ENCODE assay signal across 19 mouse cellular contexts in the genomic region with DNA sequence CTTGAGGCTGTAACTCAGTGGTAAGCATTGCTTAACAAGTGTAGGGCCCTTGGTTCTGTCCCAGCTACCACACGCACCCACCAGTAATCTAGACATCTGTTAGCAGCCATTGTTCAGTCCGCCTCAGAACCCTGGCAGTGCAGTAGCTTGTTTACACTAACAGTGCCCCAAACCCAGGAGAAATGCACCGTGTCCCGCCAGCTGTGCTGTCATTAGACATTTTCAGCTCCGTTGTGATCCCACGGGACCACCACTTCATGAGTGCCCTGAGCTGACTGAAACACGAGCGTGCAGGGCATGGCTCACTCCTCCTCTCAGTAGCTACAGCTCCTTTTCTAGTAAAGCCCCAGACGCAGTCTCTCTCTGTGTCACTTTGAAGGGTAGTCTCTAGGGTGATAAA. TPM values are rescaled to one million over a fixed set of nuclear protein-coding genes. Genes with fewer than 3 reads are reported as not detected.
DNase-seq lines count a peak whose midpoint lies in the region; ATAC-seq lines count a peak whose summit lies in the region.
"Had no signal": no experiment of that assay in that cellular context is flagged by ENCODE, and none has a peak within 500 bp of the region (broad histone marks: within the 10 kb centered on the region; RNA-seq: fewer than 3 reads in every experiment).

No protein-coding gene starts in this region.

- H3K9ac ChIP-seq in midbrain, embryonic 13.5 days (replicated peaks): no peak overlapping the region
- H3K9ac ChIP-seq in midbrain, embryonic 11.5 days (ENCODE audit: low read length): no peak overlapping the region
- H3K9ac ChIP-seq: hindbrain, embryonic 15.5 days; lung, embryonic 15.5 days; stomach, embryonic 15.5 days had no signal

- H3K27me3 ChIP-seq in midbrain, embryonic 13.5 days: no peaks in the 10 kb centered on the region
- H3K27me3 ChIP-seq in midbrain, embryonic 11.5 days (ENCODE audit: control insufficient read depth, insufficient read depth, low read length): no peaks in the 10 kb centered on the region
- H3K27me3 ChIP-seq: hindbrain, embryonic 15.5 days; lung, embryonic 15.5 days; Patski; stomach, embryonic 15.5 days had no signal

- H3K36me3 ChIP-seq in midbrain, embryonic 13.5 days: peaks cover 78% of the 10 kb centered on the region
- H3K36me3 ChIP-seq in midbrain, embryonic 11.5 days (ENCODE audit: control insufficient read depth, insufficient read depth, low read length): peaks cover 9% of the 10 kb centered on the region; the same call in 1 of the 2 replicates

- peak; percentile 13 for DNase-seq in gastrocnemius, postnatal 14 days
- no peak for DNase-seq in gastrocnemius, adult 18-20 months (ENCODE audit: low spot score)
- DNase-seq in midbrain, embryonic 11.5 days (ENCODE audit: low spot score, missing footprints): no peak
- DNase-seq in embryo, embryonic 11 days: peak; percentile 11
- DNase-seq in spleen, postnatal 36 days (ENCODE audit: low spot score in 2 of 2): peak; percentile 23 to 37
- DNase-seq in testis, postnatal 10 days (ENCODE audit: low spot score): no peak
- no peak for DNase-seq in left cerebral cortex, postnatal 10 days (ENCODE audit: extremely low spot score in 1 of 2, low spot score in 2 of 2)
- DNase-seq: adrenal gland, postnatal 25 days; cerebellum, adult 8-10 months; kidney, adult 11 months; kidney, postnatal 10 days; right cerebral cortex, postnatal 4 days had no signal

- H3K4me2 ChIP-seq in midbrain, embryonic 13.5 days (replicated peaks): no peak overlapping the region
- H3K4me2 ChIP-seq in midbrain, embryonic 11.5 days: no peak overlapping the region
- H3K4me2 ChIP-seq: hindbrain, embryonic 15.5 days; lung, embryonic 15.5 days; stomach, embryonic 15.5 days had no signal

- no peak overlapping the region for H3K4me3 ChIP-seq in midbrain, embryonic 13.5 days (replicated peaks)
- no peak overlapping the region for H3K4me3 ChIP-seq in midbrain, embryonic 11.5 days (ENCODE audit: low read depth, low read length)
- H3K4me3 ChIP-seq: hindbrain, embryonic 15.5 days; lung, embryonic 15.5 days; stomach, embryonic 15.5 days had no signal

- no peak overlapping the region for H3K27ac ChIP-seq in midbrain, embryonic 13.5 days
- no peak overlapping the region for H3K27ac ChIP-seq in midbrain, embryonic 11.5 days (ENCODE audit: low read depth, low read length)
- H3K27ac ChIP-seq: hindbrain, embryonic 15.5 days; lung, embryonic 15.5 days; macrophage; stomach, embryonic 15.5 days had no signal

- ATAC-seq in midbrain, embryonic 13.5 days: 0 out of 2 replicates have a peak, but pooled peaks have one; percentile 27
- ATAC-seq in midbrain, embryonic 11.5 days (ENCODE audit: low FRiP score): no peak
- ATAC-seq: activated CD4-positive, CD25-positive, alpha-beta regulatory T cell, adult 4 months; Patski had no signal

- WGBS in midbrain, embryonic 13.5 days: 69% methylated on average over 9 of the region's 9 CpGs
- 80% methylated on average over 9 of the region's 9 CpGs for WGBS in midbrain, embryonic 11.5 days

- intact Hi-C loops in gastrocnemius, postnatal 14 days (cut with DNase I; ENCODE audit: low total_unique reads): no loop called here
- intact Hi-C loops in left cerebral cortex, postnatal 10 days (cut with DNase I): no loop called here

- no peaks in the 10 kb centered on the region for H3K4me1 ChIP-seq in midbrain, embryonic 13.5 days (replicated peaks)
- no peaks in the 10 kb centered on the region for H3K4me1 ChIP-seq in midbrain, embryonic 11.5 days (ENCODE audit: control insufficient read depth, insufficient read depth, low read length)
- H3K4me1 ChIP-seq: hindbrain, embryonic 15.5 days; lung, embryonic 15.5 days; stomach, embryonic 15.5 days had no signal

- H3K9me3 ChIP-seq in midbrain, embryonic 13.5 days: no peaks in the 10 kb centered on the region
- no peaks in the 10 kb centered on the region for H3K9me3 ChIP-seq in midbrain, embryonic 11.5 days (ENCODE audit: control insufficient read depth, low read length)
- H3K9me3 ChIP-seq: hindbrain, embryonic 15.5 days; lung, embryonic 15.5 days; stomach, embryonic 15.5 days had no signal

RNA-seq across cellular contexts. Expression of gene Igdcc4, which starts 27.7 kb away (rescaled TPM):
- 10 to 100 TPM; 31.8 to 39.9 TPM for total RNA-seq in gastrocnemius, postnatal 14 days (2021)
- 10 to 100 TPM; 28.7 to 29.4 TPM for total RNA-seq in gastrocnemius, adult 18-20 months (2021)
- polyA plus RNA-seq in midbrain, embryonic 13.5 days (2015; fragmentation: Nextera tagmentation; extraction: Ambion mirVana): 11.0 and 12.6 TPM in 2 replicates
- polyA plus RNA-seq in midbrain, embryonic 11.5 days (2014; fragmentation: Nextera tagmentation; extraction: Ambion mirVana): 13.0 and 13.3 TPM in 2 replicates
- total RNA-seq in left cerebral cortex, postnatal 10 days (2021): 10 to 100 TPM; 25.5 to 29.2 TPM

RNA-seq across cellular contexts. Expression of gene Dpp8, which starts 41.3 kb away (rescaled TPM):
- 100 to 1,000 TPM; 102 to 112 TPM for total RNA-seq in gastrocnemius, postnatal 14 days (2021)
- 100 to 1,000 TPM in 1 of 2 experiments, 10 to 100 TPM in 1; 94.2 to 106 TPM for total RNA-seq in gastrocnemius, adult 18-20 months (2021)
- polyA plus RNA-seq in midbrain, embryonic 13.5 days (2015; fragmentation: Nextera tagmentation; extraction: Ambion mirVana): 40.4 and 45.5 TPM in 2 replicates
- polyA plus RNA-seq in midbrain, embryonic 11.5 days (2014; fragmentation: Nextera tagmentation; extraction: Ambion mirVana): 33.4 and 34.7 TPM in 2 replicates
- total RNA-seq in left cerebral cortex, postnatal 10 days (2021): 100 to 1,000 TPM; 128 to 131 TPM

RNA-seq across cellular contexts. Expression of gene Hacd3, which starts 52.1 kb away (rescaled TPM):
- total RNA-seq in gastrocnemius, postnatal 14 days (2021): 10 to 100 TPM; 13.3 to 14.1 TPM
- 10 to 100 TPM; 10.2 to 11.5 TPM for total RNA-seq in gastrocnemius, adult 18-20 months (2021)
- polyA plus RNA-seq in midbrain, embryonic 13.5 days (2015; fragmentation: Nextera tagmentation; extraction: Ambion mirVana): 188 and 192 TPM in 2 replicates
- 97.5 and 104 TPM in 2 replicates for polyA plus RNA-seq in midbrain, embryonic 11.5 days (2014; fragmentation: Nextera tagmentation; extraction: Ambion mirVana)
- 100 to 1,000 TPM; 158 to 170 TPM for total RNA-seq in left cerebral cortex, postnatal 10 days (2021)

Comparison
In these comparisons a context has a peak if more than half of its experiments do, and no peak if none do; other contexts are left out.
1. DNase-seq: peak in gastrocnemius, postnatal 14 days (single experiment), embryo, embryonic 11 days (single experiment) and spleen, postnatal 36 days (2 of 2); none in gastrocnemius, adult 18-20 months (single experiment), midbrain, embryonic 11.5 days (single experiment), testis, postnatal 10 days (single experiment) and left cerebral cortex, postnatal 10 days (0 of 2).
2. RNA of gene Hacd3, which starts 52.1 kb away (total RNA-seq): 158 to 170 TPM in left cerebral cortex, postnatal 10 days; 13.3 to 14.1 TPM in gastrocnemius, postnatal 14 days and 10.2 to 11.5 TPM in gastrocnemius, adult 18-20 months; every median in the first group is over 10 times any median in the second.